Mouse (Mus musculus) kidney, adult 2 months (tissue): Measurements from ENCODE around the gene H2al1i. TPM values are rescaled to one million over a fixed set of nuclear protein-coding genes. Genes with fewer than 3 reads are reported as not detected.
"Not testable (repeated sequence)": the region's sequence is repeated elsewhere in the genome, so short reads cannot be mapped to it uniquely, and the experiment has no call there.

Experiments used
- DNase-seq: peaks from one replicate; pipeline ENCODE4 v3.0.0; 2021
- H3K27ac ChIP-seq: fragments of 200-500 bp; 2 replicates; pipeline ENCODE4 v1.5.1; 2012; ENCODE audit warnings: low read depth, low read length, control low read depth, inconsistent platforms; ENCODE audit not compliant: insufficient read depth
- H3K27me3 ChIP-seq: fragments of 200-500 bp; replicated peaks from 2 replicates; pipeline ENCODE4 v1.6.1; 2012; ENCODE audit warnings: mild to moderate bottlenecking, moderate library complexity, low read length, inconsistent platforms; ENCODE audit not compliant: control insufficient read depth, insufficient read depth
- H3K36me3 ChIP-seq: fragments of 200-500 bp; 2 replicates; pipeline ENCODE4 v1.6.1; 2012; ENCODE audit warnings: mild to moderate bottlenecking, moderate library complexity, low read length, inconsistent platforms; ENCODE audit not compliant: control insufficient read depth, insufficient read depth
- H3K4me1 ChIP-seq: fragments of 200-500 bp; 2 replicates; pipeline ENCODE4 v1.6.1; 2011; ENCODE audit warnings: low read length; ENCODE audit not compliant: control insufficient read depth, insufficient read depth
- H3K4me3 ChIP-seq: fragments of 200-500 bp; 2 replicates; pipeline ENCODE4 v1.5.1; 2011; ENCODE audit warnings: mild to moderate bottlenecking, low read depth, low read length, control low read depth; ENCODE audit not compliant: insufficient read depth
- CTCF ChIP-seq: fragments of 200-500 bp; conservative IDR thresholded peaks from 2 replicates; pipeline ENCODE4 v1.5.1; 2011; ENCODE audit warnings: low read depth, mild to moderate bottlenecking, control low read depth, low read length, moderate library complexity, mixed read lengths; ENCODE audit not compliant: insufficient read depth, insufficient read length
- POLR2A ChIP-seq: fragments of 200-500 bp; IDR thresholded peaks from one replicate; pipeline ENCODE4 v1.6.1; 2011; ENCODE audit warnings: low read depth, low read length, control low read depth
- WGBS: fragments of 180-500 bp; shearing (Covaris S2); methylation state at CpG from one replicate; pipeline ENCODE4 v1.1.7; 2018; 5-methylcytosine and 5-hydroxymethylcytosine counted together
- polyA plus RNA-seq: library from polyadenylated mRNA; depleted of rRNA; stranded (reverse); fragments of >200 nt; gene quantifications from 2 replicates; pipeline ENCODE4 v1.2.3, GENCODE M21; 2012

Gene H2al1i
- polyA plus RNA-seq, 1 experiment = not detected

- WGBS = no CpG with 5 or more reads among the region's 3 CpGs
These were observed 6.5 kb upstream of the H2al1i start, which contains the start of gene H2al1g for GRCm38 (mm10) chrX:11317956-11318355. Gene H2al1g (plus strand): TSS chrX:11318256.

GRCm38 (mm10) chrX:11321192-11321591 lies 3.3 kb upstream of the H2al1i start, which contains the start of gene H2al1h:
Gene H2al1h (plus strand): TSS chrX:11321492.
- no CpG with 5 or more reads among the region's 6 CpGs for WGBS
- not testable (repeated sequence) for H3K4me3 ChIP-seq, H3K36me3 ChIP-seq, H3K4me1 ChIP-seq, H3K27ac ChIP-seq, H3K27me3 ChIP-seq, DNase-seq

More at GRCm38 (mm10) chrX:11317956-11318355, 6.5 kb upstream of the H2al1i start, which contains the start of gene H2al1g:
- H3K36me3 ChIP-seq, H3K27me3 ChIP-seq, DNase-seq, H3K4me3 ChIP-seq, H3K4me1 ChIP-seq, H3K27ac ChIP-seq: not testable (repeated sequence)

- not testable (repeated sequence) for H3K4me3 ChIP-seq, H3K36me3 ChIP-seq, H3K27me3 ChIP-seq, H3K27ac ChIP-seq, H3K4me1 ChIP-seq, DNase-seq
- WGBS = 93% methylated on average over 2 of the region's 2 CpGs
These were observed 3.1 kb downstream of the H2al1i start, which contains the start of gene H2al1j for GRCm38 (mm10) chrX:11327522-11327921. Gene H2al1j (plus strand): TSS chrX:11327822.

GRCm38 (mm10) chrX:11345762-11346161 lies 21.3 kb downstream of the H2al1i start:
- Histone ChIP-seq H3K4me1 (no peaks in the 10 kb centered on the region), H3K27ac (no peak overlapping the region), H3K4me3 (no peak overlapping the region), H3K36me3 (no peaks in the 10 kb centered on the region), H3K27me3 (no peaks in the 10 kb centered on the region)
- TF ChIP-seq CTCF = no peak
- TF ChIP-seq POLR2A = no peak
- DNase-seq = no peak
- 69% methylated on average over 9 of the region's 9 CpGs for WGBS

- no peaks in the 10 kb centered on the region for H3K36me3 ChIP-seq
- no peak for DNase-seq
- H3K4me3 ChIP-seq = no peak overlapping the region
- H3K27ac ChIP-seq = no peak overlapping the region
- WGBS = 95% methylated on average over 3 of the region's 3 CpGs
- no peaks in the 10 kb centered on the region for H3K4me1 ChIP-seq
- no peaks in the 10 kb centered on the region for H3K27me3 ChIP-seq
- TF ChIP-seq CTCF (no peak), POLR2A (no peak)
These were observed 22.3 kb downstream of the H2al1i start for GRCm38 (mm10) chrX:11346756-11347155.

- Histone ChIP-seq H3K36me3 (no peaks in the 10 kb centered on the region), H3K27me3 (no peaks in the 10 kb centered on the region), H3K27ac (no peak overlapping the region), H3K4me1 (no peaks in the 10 kb centered on the region), H3K4me3 (no peak overlapping the region)
- no peak for DNase-seq
- TF ChIP-seq POLR2A (no peak), CTCF (no peak)
- WGBS = 87% methylated on average over 6 of the region's 6 CpGs
These were observed 36.4 kb downstream of the H2al1i start for GRCm38 (mm10) chrX:11360823-11361222.

- no peak for DNase-seq
- no peaks in the 10 kb centered on the region for H3K27me3 ChIP-seq
- no peak for TF ChIP-seq POLR2A
- TF ChIP-seq CTCF = no peak
These were observed 36.8 kb downstream of the H2al1i start for GRCm38 (mm10) chrX:11361261-11361660.

GRCm38 (mm10) chrX:11363890-11364289 lies 39.4 kb downstream of the H2al1i start:
- no peak for TF ChIP-seq CTCF
- no peak for TF ChIP-seq POLR2A
- WGBS = 67% methylated on average over 6 of the region's 6 CpGs
- Histone ChIP-seq H3K4me3 (no peak overlapping the region), H3K27me3 (no peaks in the 10 kb centered on the region), H3K27ac (no peak overlapping the region), H3K36me3 (no peaks in the 10 kb centered on the region), H3K4me1 (no peaks in the 10 kb centered on the region)
- no peak for DNase-seq

More at GRCm38 (mm10) chrX:11361261-11361660, 36.8 kb downstream of the H2al1i start:
- H3K27ac ChIP-seq = no peak overlapping the region
- no peaks in the 10 kb centered on the region for H3K36me3 ChIP-seq
- 88% methylated on average over 2 of the region's 2 CpGs for WGBS
- H3K4me1 ChIP-seq = no peaks in the 10 kb centered on the region
- no peak overlapping the region for H3K4me3 ChIP-seq
